Mouse (Mus musculus): Measurements from ENCODE around the gene Lsm7.
A peak's percentile ranks its signal among the peaks of the same experiment; 100 is the strongest.
"Not testable (repeated sequence)": the region's sequence is repeated elsewhere in the genome, so short reads cannot be mapped to it uniquely, and the experiment has no call there.

The Lsm7 gene

DNA sequence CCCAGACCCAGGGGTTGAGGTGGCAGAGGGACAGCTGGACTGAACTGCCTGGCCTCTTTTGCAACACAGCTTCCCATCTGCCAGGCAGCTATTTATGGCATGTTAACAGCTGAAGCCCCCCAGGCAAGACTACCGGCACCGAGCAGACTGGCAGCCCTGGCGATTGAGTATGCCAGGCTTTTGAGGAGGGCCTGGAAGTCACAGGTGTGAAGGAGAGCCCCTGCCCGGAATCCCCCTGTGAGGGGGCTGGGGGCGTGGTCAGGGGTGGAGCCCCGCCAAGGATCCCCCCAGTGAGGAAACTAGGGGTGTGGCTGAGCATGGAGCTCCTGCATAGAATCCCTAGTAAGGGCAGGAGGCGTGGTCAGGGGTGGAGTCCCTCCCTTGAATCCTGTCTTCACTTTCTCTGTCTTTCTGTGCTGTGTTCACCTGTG, 18.0 kb downstream of the Lsm7 start:
- DNase-seq (ENCODE audit: low spot score), result no peak

DNA sequence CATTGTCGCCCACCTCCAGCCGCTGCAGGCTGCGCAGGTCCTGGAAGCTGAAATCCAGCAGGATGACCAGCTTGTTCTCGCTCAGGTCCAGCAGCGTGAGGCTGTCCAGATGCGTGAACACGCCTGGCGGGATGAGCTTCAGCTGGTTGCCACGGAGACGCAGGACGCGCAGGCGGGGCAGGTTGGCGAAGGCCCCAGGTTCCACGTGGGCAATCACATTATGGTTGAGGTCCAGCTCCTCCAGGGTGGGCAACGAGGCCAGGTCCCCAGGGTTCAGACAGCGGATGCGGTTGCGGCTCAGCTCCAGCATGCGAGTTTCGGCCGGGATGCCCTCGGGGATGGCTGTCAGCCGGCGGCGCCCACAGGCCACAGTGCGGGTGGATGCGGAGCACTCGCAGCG, 19.4 kb downstream of the Lsm7 start:
- DNase-seq (ENCODE audit: low spot score), result no peak

DNA sequence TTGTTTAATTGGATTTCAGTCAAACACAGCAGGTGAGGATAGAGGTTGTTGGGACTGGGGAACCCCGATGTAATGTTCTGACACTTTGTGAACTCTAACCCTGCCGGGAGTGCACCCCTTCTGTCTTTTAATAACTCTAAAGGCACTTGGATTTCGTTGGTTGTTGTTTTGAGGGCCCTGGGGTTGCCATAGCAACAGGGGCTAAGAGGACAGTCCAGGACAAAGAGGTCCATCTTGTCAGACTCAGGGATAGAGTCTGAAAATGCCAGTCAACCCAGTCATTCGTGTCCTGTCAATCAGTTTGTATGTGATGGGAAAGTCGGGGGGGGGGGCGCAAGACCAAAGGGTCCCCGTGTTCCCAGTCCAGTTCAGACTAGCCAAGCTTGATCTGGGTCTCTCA, 22.2 kb downstream of the Lsm7 start:
- DNase-seq (ENCODE audit: low spot score), result no peak

DNA sequence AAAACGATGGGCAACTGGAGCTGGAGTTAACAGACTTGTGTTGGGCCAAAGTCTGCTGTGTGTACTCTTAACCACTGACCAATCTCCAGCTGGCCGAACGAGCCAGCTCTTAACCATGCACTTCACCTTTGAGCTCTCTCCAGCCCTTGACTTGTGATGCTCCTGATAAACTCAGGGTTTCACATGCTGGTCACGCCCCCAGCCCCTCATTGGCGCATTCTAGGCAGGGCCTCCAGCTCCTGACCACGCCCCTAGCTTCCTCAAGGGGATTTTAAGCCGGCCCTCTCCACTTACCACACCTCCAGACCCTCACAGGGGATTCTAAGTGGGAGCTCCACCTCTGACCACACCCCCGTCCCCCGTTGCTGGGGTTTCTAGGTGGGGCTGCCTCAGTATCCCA, 23.9 kb downstream of the Lsm7 start:
- no peak for DNase-seq (ENCODE audit: low spot score)

DNA sequence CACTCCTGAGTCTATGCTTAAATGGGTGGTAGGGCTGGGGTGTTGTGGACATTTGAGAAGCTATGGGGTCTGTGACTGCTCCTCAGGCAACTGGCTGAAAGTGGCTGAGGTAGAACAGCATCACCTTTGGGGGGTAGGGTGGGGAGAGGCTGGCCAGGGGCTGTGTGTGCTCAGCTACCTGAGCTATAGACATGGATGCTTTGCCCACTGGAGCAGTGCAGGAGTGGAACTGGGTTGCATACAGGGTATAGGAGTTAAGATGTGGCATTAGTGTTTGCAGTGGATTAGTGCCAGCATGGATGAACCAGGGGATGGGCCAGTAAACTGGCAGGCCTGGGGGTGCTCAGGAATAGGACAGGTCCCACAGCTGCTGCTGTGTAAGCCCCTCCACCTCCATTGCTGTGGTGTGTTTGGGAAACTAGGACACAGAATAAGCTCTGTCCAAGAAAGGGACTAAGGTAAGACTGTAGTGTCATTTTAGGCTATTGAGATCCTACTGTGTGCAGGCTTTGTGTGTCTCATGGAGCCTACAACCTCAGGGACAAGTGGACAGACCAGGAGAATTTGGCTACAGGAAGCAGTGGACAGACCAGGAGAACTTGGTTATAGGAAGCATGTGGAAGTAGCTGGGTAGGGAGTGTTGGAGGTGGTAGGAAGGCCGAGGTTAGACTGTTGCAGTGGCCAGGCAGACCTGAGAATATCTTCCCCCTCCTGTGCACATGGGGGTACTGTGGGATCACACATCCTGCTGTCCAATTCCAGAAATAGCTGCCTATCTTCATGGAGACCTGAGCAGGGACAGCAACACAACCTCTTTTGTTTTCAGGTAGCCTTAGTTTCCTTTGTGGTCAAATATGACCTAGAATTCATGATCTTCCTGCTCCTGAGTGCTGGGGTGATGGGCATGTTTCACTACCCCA, 25.4 kb downstream of the Lsm7 start:
- DNase-seq (ENCODE audit: low spot score), result no peak

DNA sequence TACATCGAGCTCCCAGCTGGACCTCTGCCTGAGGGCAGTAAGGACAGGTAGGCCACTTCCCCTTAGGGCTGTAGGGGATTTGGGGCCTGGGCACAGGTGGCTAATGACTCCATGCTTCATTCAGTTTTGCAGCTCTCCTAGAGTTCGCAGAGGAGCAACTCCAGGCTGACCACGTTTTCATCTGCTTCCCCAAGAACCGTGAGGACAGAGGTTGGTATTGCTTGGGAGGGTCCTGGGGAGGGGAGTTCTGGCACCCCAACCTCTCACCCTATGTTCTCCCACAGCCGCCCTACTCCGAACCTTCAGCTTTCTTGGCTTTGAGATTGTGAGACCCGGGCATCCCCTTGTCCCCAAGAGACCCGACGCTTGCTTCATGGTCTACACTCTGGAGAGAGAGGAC, 26.4 kb downstream of the Lsm7 start:
- not testable (repeated sequence) for DNase-seq (ENCODE audit: low spot score)

DNA sequence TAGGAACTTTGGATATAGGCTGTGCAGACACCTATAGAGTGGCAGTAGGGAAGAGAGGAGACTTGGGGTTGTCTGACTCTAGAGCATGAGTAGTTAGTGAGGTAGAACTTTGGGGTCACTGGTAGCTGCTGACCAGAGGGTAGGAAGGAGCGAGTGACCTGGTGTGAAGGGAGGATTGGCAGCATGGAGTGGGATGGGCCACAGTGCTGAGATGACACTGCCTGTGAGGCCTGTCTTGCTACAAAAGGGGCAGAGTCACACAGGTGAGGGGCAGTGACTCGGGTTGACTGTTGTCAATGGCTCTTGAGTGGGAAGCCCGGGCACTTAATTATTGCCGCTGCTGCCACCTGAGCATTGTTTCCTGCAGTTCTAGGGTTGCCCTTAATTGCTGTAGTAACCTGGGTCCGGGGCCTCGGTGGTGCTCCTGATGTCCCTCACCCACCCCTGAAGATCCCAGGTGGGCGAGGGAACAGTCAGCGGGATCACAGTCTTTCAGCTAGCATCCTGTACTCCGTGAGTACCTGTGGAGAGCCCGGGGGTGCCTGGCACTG, 27.1 kb downstream of the Lsm7 start:
- no peak for DNase-seq (ENCODE audit: low spot score)

DNA sequence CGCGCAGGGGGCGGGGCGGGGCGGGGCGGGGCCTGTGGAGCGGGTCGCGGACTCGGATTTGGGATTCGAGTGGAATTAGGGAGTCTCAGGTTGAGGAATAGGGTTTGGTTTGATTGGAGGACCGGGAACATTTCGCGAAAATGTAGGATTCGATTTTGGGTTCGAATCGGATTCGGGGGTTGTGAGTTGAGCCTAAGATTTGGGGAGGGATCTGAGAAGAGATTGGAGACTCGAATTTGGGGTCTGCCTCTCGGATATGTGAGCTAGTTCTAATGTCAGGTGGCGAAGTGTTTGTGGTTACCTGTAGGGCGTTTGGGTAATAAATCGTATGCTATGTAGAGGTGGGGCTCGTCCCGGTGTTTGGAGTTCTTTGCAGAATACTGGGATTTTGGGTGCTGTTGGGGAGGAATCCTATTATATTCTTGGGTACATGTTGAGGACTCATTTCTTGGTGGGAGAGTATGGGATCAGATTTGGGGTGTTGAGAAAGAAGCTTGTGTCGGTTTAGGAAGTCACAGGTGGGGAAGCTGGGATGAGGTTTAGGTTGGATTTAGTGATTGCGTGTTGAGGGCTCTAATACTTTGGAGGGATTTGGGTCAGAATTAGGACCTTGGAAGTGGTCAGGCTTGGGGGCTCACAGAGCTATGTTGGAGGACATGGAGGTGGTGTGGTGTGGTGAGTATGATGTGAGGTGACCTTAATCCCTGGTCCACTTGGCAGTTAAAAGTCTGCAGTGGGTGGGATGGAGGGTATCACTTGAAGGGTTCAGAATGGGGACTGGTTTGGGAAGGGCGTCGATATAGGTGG, 27.7 kb downstream of the Lsm7 start:
- no peak for DNase-seq (ENCODE audit: low spot score)

DNA sequence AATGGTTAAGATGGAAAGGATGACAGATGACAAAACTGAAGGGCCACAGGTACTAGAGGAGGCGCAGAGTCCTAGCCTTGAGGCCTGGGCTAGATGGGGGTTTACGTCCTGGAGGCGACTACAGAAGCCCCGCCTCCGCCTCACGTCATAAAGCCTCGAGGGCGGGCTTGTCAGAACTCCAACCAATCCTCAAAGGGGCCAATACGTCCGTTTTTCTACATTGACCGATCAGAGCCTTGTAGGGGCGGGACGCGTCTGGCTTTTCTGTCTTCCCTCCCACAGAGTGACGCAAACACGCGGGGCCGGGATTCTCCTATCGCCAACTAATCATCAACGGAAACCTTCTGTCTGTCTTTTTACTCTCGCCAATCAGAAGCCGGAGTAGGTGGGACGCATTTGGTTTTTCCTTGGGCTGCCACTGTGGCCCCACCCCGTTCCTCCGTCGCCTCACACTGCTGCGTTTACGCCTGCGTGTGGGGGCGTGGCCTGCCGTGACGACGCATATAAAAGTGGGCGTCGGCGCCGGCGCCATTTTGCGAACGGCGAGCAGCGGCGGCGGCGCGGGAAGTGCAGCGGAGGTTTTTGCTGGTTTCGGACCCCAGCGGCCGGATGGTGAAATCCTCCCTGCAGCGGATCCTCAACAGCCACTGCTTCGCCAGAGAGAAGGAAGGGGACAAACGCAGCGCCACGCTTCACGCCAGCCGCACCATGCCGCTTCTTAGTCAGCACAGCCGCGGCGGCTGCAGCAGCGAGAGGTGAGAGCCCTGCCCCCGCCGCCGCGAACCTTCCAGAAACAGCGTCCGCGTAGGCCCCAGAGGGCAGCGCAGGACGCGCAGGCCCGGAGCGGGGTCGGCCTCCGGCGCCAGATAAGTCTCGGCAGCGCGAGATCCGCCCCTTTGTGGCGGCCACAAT, 28.6 kb downstream of the Lsm7 start, which contains the start of gene Oaz1:
TSS of gene Oaz1 (plus strand) at position 506 of the 912 bp plus-strand sequence.
- peak; percentile 98 for DNase-seq (ENCODE audit: low spot score)

DNA sequence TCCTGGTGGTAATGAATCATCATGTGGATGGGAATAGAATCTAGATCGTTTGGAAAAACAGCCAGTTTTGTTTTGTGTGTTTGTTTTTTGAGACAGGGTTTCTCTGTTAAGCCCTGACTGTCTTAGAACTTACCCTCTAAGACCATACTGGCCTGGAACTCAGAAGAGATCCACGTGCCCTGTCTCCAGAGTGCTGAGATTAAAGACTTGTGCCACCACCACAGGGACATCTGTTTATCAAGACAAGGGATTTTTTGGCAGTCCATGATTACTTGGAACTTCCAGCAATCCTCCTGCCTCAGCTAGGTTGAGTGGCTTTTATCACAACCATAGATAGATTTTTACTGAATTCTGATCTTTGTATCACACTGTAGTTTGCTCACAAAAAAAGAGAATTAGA, 30.2 kb downstream of the Lsm7 start:
- no peak for DNase-seq (ENCODE audit: low spot score)

DNA sequence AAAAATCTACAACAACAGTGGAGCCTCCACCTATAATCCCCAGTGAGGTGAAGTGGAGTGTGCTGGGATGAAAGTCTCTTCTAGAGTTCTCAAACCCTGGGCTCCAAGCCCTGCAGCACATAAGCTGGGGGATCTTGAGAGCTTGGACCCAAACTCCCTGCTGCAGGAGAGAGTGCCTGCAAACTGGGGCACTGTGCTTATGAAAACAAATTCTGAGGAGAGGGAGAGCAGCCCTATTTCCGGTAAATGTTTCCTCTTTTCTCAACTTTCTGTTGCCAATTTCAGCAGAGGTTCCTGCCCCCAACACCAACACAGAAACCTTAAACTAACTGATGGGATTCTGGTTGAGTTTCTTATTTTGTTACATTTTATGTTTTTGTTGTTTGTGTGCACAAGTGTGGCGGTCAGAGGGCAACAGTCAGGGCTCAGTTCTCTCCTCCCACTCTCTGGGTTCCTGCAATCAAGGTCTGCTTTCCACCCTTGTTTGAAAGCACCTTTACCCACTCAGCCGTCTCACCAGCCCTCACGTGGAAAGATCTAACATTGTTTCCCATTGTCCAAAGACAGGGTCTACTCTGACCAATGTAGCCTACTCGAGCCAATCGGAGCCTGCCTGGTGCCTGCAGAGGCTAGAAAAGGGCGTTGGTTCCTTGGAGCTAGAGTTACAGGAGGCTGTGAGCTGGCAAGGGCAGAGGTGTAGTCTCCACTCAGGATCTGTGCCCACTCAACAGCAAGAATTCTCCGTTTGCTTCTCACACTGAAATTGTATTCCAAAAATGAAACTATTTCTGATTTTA, 31.0 kb downstream of the Lsm7 start:
- DNase-seq (ENCODE audit: low spot score), result no peak

DNA sequence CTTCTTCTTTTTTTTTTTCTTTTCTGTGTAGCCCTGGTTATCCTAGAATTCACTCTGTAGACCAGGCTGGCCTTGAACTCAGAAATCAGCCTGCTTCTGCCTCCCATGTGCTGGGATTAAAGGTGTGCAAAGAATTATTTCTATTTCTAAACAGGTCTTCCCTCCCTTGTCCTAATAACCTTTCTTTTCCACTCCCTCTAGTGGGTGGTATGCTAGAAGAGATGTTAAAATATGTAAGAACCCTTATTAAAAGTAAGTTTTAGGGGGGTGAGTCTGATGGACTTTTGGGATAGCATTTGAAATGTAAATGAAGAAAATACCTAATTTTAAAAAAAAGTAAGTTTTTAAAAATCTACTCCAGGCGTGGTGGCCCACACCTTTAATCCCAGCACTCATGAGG, 31.7 kb downstream of the Lsm7 start:
- DNase-seq (ENCODE audit: low spot score), result no peak

DNA sequence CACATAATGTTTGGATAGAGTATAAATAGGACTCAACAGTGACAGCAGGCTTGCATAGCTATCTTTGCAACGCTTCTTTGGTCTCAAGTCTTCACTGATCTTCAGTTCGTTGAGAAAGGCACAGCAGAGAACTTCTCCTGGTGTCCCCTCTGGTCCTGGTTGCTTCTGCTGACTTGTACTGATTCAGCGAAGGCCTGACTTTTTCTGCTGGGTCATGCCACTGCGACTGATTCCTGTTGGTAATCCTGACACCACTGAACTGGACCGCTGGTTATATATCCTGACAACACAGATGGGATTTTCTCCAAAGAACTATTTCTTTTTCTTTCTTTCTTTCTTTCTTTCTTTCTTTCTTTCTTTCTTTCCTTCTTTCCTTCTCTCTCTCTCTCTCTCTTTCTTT, 32.5 kb downstream of the Lsm7 start:
- no peak for DNase-seq (ENCODE audit: low spot score)

DNA sequence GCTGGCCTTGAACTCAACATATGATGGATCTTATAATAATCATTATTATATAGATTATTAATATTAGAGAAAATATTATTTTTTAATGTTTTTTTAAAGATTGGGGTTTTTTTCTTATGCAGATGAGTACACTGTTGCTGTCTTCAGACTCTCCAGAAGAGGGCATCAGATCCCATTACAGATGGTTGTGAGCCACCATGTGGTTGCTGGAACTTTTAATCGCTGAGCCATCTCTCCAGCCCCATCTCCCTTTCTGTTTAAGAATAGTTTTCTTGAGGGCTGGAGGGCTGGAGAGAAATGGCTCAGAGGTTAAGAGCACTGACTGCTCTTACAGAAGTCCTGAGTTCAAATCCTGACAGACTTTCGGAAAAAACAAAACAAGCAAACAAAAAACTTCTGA, 33.0 kb downstream of the Lsm7 start:
- no peak for DNase-seq (ENCODE audit: low spot score)

DNA sequence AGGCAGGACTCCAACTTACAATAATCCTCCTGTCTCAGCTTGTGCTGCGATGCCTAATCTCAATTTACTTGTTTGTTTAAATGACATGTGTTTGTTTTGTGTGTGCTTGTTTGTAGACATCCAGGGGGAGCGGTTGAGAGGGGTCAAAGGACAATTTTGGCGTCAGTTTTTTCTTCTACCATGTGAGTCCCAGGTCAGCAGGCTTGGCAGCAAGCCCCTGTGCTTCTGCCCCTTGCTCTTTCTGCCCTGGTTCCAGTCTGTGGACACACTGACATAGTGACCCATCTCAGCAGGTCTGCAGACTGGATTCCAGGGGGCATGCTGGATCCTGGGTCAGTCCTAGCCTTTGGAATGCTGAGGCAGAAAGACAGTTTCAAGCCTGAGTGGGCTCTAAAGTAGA, 35.6 kb downstream of the Lsm7 start:
- no peak for DNase-seq (ENCODE audit: low spot score)

DNA sequence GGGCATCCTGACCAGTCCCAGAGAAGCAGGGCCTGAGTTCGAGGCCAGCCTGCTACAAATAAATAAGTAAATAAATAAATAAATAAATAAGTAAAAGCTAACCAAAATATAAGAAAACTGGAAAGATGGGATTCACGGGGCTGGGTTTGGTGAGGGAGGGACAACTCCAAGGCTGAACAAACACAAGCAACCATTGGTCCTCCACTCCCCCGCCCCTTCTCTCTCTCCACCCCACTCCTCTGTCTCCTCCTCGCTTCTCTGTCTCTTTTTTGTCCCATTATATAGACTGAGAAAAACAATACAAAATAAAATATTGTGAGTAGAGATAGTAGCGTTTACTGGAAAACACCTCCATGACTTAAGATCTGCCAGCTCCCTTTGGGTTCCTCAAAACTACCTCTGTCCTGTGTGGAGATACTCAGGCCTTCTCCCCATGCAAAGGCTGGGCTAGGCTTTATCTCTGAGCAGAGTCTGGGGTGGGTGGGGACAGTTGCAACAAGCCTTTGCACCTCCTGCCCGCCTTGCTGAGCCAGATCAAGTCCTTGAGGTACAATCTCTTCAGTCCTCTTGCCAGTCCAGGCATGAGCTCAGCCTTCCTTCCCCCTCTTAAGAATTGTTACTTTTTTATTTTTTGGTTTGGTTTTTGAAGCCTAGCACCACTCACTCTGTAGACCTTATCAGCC, 36.3 kb downstream of the Lsm7 start:
- no peak for DNase-seq (ENCODE audit: low spot score)

DNA sequence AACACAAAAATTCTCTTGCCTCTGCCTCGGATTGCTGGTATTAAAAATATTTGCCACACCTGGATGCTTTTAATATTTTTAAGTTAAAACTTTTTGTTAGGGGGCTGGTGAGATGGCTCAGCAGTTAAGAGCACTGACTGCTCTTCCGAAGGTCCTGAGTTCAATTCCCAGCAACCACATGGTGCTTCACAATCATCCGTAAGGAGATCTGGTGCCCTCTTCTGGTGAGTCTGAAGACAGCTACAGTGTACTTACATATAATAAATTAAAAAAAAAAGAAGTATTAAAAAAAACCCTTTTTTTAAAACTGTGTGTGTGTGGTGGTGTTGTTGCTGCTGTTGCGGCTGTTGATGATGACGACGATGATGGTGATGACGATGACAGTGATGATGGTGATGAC, 37.1 kb downstream of the Lsm7 start:
- not testable (repeated sequence) for DNase-seq (ENCODE audit: low spot score)

DNA sequence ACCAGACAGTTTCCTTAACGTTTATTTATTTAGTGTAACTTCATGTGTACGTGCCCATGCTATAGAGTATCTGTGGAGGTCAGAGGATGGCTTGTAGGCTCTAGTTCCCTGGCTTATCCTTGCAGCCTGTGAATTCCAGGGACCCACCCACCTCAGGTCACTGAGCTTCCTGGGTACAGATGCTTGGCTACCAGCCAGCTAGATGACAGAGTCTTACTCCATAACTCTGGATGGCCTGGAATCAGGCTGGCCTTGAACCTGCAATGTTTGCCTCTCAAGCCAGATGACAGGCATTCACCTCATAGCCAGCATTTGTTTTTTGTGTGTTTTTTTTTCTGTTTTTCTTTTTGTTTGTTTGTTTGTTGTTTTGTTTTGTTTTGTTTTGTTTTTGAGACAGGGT, 37.8 kb downstream of the Lsm7 start:
- no peak for DNase-seq (ENCODE audit: low spot score)

DNA sequence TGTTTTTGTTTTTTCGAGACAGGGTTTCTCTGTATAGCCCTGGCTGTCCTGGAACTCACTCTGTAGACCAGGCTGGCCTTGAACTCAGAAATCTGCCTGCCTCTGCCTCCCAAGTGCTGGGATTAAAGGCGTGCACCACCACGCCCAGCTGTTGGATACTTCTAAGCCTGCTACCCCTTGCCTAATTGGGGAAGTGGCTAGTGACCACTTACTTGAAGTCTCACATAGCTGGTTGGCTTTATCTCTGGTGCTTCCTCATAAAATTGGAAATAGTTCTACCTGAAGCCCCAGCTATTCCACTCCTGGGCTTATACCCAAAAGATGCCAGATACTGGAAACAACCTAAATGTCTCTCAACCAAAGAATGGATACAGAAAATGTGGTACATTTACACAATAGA, 38.7 kb downstream of the Lsm7 start:
- not testable (repeated sequence) for DNase-seq (ENCODE audit: low spot score)

DNA sequence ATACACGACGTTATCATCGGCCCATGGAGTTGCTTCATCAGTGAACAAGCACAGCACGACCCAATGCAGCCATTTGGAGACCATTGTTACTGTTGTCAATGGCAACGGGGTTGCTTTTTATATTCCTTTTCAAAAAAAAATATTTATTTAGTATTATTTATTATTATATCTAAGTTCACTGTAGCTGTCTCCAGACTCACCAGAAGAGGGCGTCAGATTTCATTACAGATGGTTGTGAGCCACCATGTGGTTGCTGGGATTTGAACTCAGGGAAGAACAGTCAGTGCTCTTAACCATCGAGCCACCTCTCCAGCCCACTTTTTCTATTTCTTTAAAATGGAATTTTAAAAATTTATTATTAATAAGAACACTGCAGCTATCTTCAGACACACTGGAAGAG, 40.2 kb downstream of the Lsm7 start:
- DNase-seq (ENCODE audit: low spot score), result no peak
